Mouse (Mus musculus) myocyte (in vitro differentiated cells): ENCODE data around the gene Crtc3. TPM values are rescaled to one million over a fixed set of nuclear protein-coding genes. Genes with fewer than 3 reads are reported as not detected.

ENCODE experiments used
- H3K27me3 ChIP-seq: one replicate; pipeline ENCODE4 v1.6.1; 2011; ENCODE audit not compliant: control insufficient read depth, insufficient read depth, insufficient read length
- H3K36me3 ChIP-seq: one replicate; pipeline ENCODE4 v1.6.1; 2011; ENCODE audit not compliant: control insufficient read depth, insufficient read depth
- H3K4me2 ChIP-seq: one replicate; pipeline ENCODE4 v1.6.1; 2011; ENCODE audit warnings: low read depth, control low read depth
- H3K4me3 ChIP-seq: one replicate; pipeline ENCODE4 v1.5.1; 2011; ENCODE audit warnings: mild to moderate bottlenecking, control low read depth, moderate library complexity
- H3K79me2 ChIP-seq: one replicate; pipeline ENCODE4 v1.6.1; 2011; ENCODE audit not compliant: control insufficient read depth, insufficient read depth
- H3ac ChIP-seq: one replicate; pipeline ENCODE4 v1.6.1; 2011; ENCODE audit not compliant: control insufficient read depth, insufficient read length
- CEBPB ChIP-seq: IDR thresholded peaks from 2 replicates; pipeline ENCODE4 v1.6.1; 2011; ENCODE audit warnings: mild to moderate bottlenecking, moderate library complexity; ENCODE audit not compliant: poor library complexity, insufficient read depth, severe bottlenecking
- E2F4 ChIP-seq: IDR thresholded peaks from one replicate; pipeline ENCODE4 v1.6.1; 2011; ENCODE audit warnings: mild to moderate bottlenecking, control low read depth, moderate library complexity; ENCODE audit not compliant: insufficient read depth
- MAX ChIP-seq: IDR thresholded peaks from one replicate; pipeline ENCODE4 v1.6.1; 2011; ENCODE audit warnings: low read depth, mild to moderate bottlenecking, control low read depth
- MYOD1 ChIP-seq, 3 experiments: IDR thresholded peaks; one replicate each; pipeline ENCODE4 v1.6.1; 2011; ENCODE audit warnings: control low read depth in 2 of 3, low read depth in 2 of 3, mild to moderate bottlenecking in 2 of 3, moderate library complexity in 1 of 3; ENCODE audit not compliant: insufficient read length in 2 of 3, control insufficient read depth in 1 of 3
- MYOG ChIP-seq, 3 experiments: IDR thresholded peaks; one replicate each; pipeline ENCODE4 v1.6.1; 2011; ENCODE audit warnings: control low read depth in 2 of 3, low read depth in 2 of 3, mild to moderate bottlenecking in 2 of 3; ENCODE audit not compliant: insufficient read length in 2 of 3, control insufficient read depth in 1 of 3, insufficient read depth in 1 of 3
- POLR2A ChIP-seq: IDR thresholded peaks from one replicate; pipeline ENCODE4 v1.6.1; 2011; ENCODE audit warnings: low read depth, mild to moderate bottlenecking, control low read depth, moderate library complexity; ENCODE audit not compliant: insufficient read length
- POLR2AphosphoS2 ChIP-seq: IDR thresholded peaks from one replicate; pipeline ENCODE4 v1.6.1; 2011; ENCODE audit warnings: low read depth, control low read depth; ENCODE audit not compliant: insufficient read length
- REST ChIP-seq: IDR thresholded peaks from one replicate; pipeline ENCODE4 v1.6.1; 2011; ENCODE audit warnings: mild to moderate bottlenecking, control low read depth, moderate library complexity; ENCODE audit not compliant: insufficient read depth, insufficient read length
- SRF ChIP-seq: IDR thresholded peaks from one replicate; pipeline ENCODE4 v1.6.1; 2011; ENCODE audit warnings: low read depth; ENCODE audit not compliant: control insufficient read depth, insufficient read length
- TCF12 ChIP-seq: IDR thresholded peaks from one replicate; pipeline ENCODE4 v1.6.1; 2011; ENCODE audit warnings: mild to moderate bottlenecking, control low read depth; ENCODE audit not compliant: poor library complexity, insufficient read depth, severe bottlenecking
- TCF3 ChIP-seq: IDR thresholded peaks from one replicate; pipeline ENCODE4 v1.6.1; 2011; ENCODE audit warnings: low read depth, control low read depth; ENCODE audit not compliant: insufficient read length
- USF1 ChIP-seq: IDR thresholded peaks from one replicate; pipeline ENCODE4 v1.6.1; 2011; ENCODE audit warnings: low read depth, mild to moderate bottlenecking, control low read depth, moderate library complexity
- polyA plus RNA-seq: library from polyadenylated mRNA; unstranded; fragments of >200 nt; fragmentation: generic; extraction: Trizol; gene quantifications from one replicate; pipeline ENCODE4 v1.2.1, GENCODE M21; 2012; ENCODE audit warnings: missing spikeins

The Crtc3 gene
- polyA plus RNA-seq, 1 experiment = 6.4 TPM

DNA sequence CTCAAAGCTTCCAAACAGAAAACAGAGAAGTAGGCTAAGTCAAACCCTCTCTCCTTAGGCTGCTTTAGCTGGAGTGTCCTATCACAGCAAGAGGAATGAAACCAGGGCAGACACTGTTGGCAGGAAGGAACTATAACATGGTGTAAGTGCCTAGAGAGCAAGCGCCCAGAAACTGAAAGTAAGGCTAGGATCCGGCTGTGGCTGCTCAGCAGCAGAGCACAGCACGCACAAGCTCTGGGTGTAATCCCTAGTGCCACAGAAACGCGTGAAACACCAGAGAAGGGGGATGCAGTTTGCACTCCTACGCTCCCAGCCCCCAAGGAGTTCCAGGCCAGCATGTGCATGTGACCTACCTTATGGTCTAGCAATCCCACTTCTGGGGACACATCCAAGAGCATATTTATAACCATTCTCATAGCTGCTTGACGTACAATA is 41.2 kb downstream of the Crtc3 start:
- H3K36me3 ChIP-seq = no peaks in the 10 kb centered on the region
- no peak overlapping the region for H3ac ChIP-seq
- H3K79me2 ChIP-seq = no peaks in the 10 kb centered on the region
- no peak overlapping the region for H3K4me2 ChIP-seq
- TF ChIP-seq CEBPB (no peak), TCF12 (no peak), MYOD1 (IDR thresholded peaks at IDR 0.05; ENCODE audit: control insufficient read depth in 1 of 3, insufficient read length in 2 of 3, low read depth in 2 of 3) (no peak), POLR2A (no peak), MYOG (IDR thresholded peaks at IDR 0.05; ENCODE audit: control insufficient read depth in 1 of 3, insufficient read depth in 1 of 3, insufficient read length in 2 of 3, low read depth in 2 of 3) (no peak), MAX (no peak), REST (no peak), TCF3 (no peak), SRF (no peak), POLR2AphosphoS2 (no peak)
- H3K4me3 ChIP-seq = no peak overlapping the region
- no peaks in the 10 kb centered on the region for H3K27me3 ChIP-seq

DNA sequence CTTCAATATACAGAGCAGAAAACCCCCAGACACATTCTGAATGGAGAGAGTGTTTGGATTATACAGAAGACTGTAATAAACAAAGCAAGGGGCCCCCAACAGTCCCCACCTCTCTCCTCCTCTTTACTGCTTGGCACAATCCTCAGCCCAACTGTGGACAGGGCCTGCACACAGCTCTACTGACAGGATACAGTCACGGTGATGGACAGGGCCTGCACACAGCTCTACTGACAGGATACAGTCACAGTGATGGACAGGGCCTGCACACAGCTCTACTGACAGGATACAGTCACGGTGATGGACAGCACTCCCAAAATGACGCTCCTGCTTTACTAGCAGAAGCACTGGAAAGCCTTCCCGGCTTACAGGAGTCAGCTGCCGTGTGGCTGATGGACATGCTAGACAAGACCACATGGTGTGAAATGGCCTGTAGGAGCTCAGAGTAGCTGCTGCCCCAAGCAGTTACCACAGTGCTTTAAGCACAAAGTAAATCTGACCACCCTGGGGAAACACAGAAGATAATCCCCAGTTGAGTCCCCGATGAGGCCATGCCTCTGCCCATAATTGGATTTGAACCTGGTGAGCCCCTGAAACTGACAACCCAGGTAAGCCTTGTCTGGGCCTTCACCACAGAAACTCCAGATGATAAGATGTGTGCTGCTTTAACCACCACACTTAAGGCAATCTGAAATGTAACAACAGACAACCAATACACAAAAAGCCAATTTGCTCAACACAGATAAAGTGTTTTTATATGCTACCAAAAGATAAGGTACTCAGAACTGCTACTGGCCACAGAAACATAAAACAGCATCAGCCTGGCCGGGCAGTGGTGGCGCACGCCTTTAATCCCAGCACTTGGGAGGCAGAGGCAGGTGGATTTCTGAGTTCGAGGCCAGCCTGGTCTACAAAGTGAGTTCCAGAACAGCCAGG is 42.3 kb downstream of the Crtc3 start:
- no peak overlapping the region for H3ac ChIP-seq
- no peaks in the 10 kb centered on the region for H3K79me2 ChIP-seq
- no peak overlapping the region for H3K4me3 ChIP-seq
- no peaks in the 10 kb centered on the region for H3K36me3 ChIP-seq
- TF ChIP-seq REST = no peak
- no peak for TF ChIP-seq SRF
- TF ChIP-seq MAX = no peak
- no peaks in the 10 kb centered on the region for H3K27me3 ChIP-seq
- H3K4me2 ChIP-seq = no peak overlapping the region

DNA sequence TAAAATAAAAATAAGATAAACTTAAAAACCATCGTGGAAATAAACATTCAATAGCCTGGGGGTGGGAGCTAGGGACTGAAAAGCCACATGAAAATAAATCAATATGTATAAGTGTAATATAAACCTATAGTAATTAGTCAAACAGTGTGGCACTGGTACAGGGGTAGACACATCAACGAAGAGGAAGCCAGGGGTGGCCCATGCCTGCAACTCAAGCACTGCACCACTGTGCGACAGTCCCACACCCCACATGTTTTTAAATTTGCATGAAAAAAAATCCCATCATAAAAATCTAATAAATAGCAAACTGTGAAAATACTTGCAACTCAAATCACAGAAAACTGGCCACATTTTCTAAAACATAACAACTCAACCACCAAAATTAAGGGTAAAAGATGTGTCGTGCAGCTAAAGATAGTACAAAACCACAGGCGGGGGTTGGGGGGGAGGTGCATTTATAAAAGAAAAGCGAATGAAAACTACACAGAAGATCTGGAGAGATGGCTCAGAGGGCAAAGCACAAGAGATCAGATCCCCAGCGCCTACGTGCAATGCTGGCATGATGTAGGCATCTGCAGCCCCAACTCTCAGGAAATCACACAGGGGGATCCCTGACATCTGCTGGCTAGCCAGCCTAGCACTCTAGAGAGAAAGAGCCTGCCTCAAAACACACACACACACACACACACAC is 45.6 kb downstream of the Crtc3 start:
- Histone ChIP-seq H3ac (no peak overlapping the region), H3K4me2 (peak overlapping the region; percentile 56)
- TF ChIP-seq TCF12 = no peak
- no peak for TF ChIP-seq CEBPB
- no peak for TF ChIP-seq MYOG (IDR thresholded peaks at IDR 0.05; ENCODE audit: control insufficient read depth in 1 of 3, insufficient read depth in 1 of 3, insufficient read length in 2 of 3, low read depth in 2 of 3)
- TF ChIP-seq MYOD1 (IDR thresholded peaks at IDR 0.05; ENCODE audit: control insufficient read depth in 1 of 3, insufficient read length in 2 of 3, low read depth in 2 of 3) = no peak
- no peak for TF ChIP-seq SRF
- no peak for TF ChIP-seq POLR2A
- no peak for TF ChIP-seq TCF3
- no peak for TF ChIP-seq E2F4
- no peak for TF ChIP-seq REST
- no peak for TF ChIP-seq MAX
- no peak for TF ChIP-seq POLR2AphosphoS2
- TF ChIP-seq USF1 = no peak

GRCm38 (mm10) chr7:80642552-80642951 is 46.1 kb downstream of the Crtc3 start:
- no peak overlapping the region for H3ac ChIP-seq
- peak overlapping the region; percentile 56 for H3K4me2 ChIP-seq
- H3K36me3 ChIP-seq = no peaks in the 10 kb centered on the region
- TF ChIP-seq MAX (no peak), USF1 (no peak), POLR2AphosphoS2 (no peak), TCF12 (no peak), REST (no peak), POLR2A (no peak), CEBPB (no peak), MYOG (IDR thresholded peaks at IDR 0.05; ENCODE audit: control insufficient read depth in 1 of 3, insufficient read depth in 1 of 3, insufficient read length in 2 of 3, low read depth in 2 of 3) (no peak), SRF (no peak), TCF3 (no peak), E2F4 (no peak), MYOD1 (IDR thresholded peaks at IDR 0.05; ENCODE audit: control insufficient read depth in 1 of 3, insufficient read length in 2 of 3, low read depth in 2 of 3) (no peak)
- no peak overlapping the region for H3K4me3 ChIP-seq
- no peaks in the 10 kb centered on the region for H3K27me3 ChIP-seq
- no peaks in the 10 kb centered on the region for H3K79me2 ChIP-seq

More for the DNA sequence above, 45.6 kb downstream of the Crtc3 start:
- Histone ChIP-seq H3K79me2 (no peaks in the 10 kb centered on the region), H3K36me3 (no peaks in the 10 kb centered on the region), H3K27me3 (no peaks in the 10 kb centered on the region), H3K4me3 (no peak overlapping the region)
